Mouse (Mus musculus): ENCODE results near the gene Fam228b. TPM values are rescaled to one million over a fixed set of nuclear protein-coding genes. Genes with fewer than 3 reads are reported as not detected.
"Not testable (repeated sequence)": the region's sequence is repeated elsewhere in the genome, so short reads cannot be mapped to it uniquely, and the experiment has no call there.

The Fam228b gene
- total RNA-seq, 2 experiments from 2014 or later: 0.45 to 0.93 TPM

- no peak for ATAC-seq (replicated peaks; ENCODE audit: poor library complexity, severe bottlenecking)
These were observed 24.6 kb downstream of the Fam228b start for GRCm38 (mm10) chr12:4744486-4744885.

- no peak for ATAC-seq (replicated peaks; ENCODE audit: poor library complexity, severe bottlenecking)
These were observed 26.9 kb downstream of the Fam228b start for GRCm38 (mm10) chr12:4742183-4742582.

DNA sequence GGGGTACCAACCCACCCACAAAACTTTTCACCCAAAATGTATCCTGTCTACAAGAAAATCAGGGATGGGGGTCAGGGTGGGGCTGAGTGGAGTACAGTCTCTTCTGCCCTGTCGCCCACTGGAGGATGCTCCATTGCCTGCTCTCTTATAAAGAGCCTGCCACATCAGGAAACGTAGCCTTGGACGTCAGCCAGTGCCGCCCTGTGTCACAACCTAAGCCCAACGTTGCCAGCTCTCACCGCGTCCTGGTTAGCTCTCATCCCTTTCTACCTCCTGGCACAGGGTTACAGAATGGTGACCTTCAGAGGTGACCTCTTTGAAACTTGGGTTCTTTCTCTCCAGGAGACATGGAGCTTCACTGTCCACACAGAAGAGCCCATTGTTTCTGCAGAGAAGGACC is 28.2 kb downstream of the Fam228b start:
- no peak for ATAC-seq (replicated peaks; ENCODE audit: poor library complexity, severe bottlenecking)

GRCm38 (mm10) chr12:4738031-4738576 is 31.0 kb downstream of the Fam228b start, which contains the start of gene Fam228a:
TSS of gene Fam228a (minus strand) at chr12:4738430.
- ATAC-seq (replicated peaks; ENCODE audit: poor library complexity, severe bottlenecking): no peak

DNA sequence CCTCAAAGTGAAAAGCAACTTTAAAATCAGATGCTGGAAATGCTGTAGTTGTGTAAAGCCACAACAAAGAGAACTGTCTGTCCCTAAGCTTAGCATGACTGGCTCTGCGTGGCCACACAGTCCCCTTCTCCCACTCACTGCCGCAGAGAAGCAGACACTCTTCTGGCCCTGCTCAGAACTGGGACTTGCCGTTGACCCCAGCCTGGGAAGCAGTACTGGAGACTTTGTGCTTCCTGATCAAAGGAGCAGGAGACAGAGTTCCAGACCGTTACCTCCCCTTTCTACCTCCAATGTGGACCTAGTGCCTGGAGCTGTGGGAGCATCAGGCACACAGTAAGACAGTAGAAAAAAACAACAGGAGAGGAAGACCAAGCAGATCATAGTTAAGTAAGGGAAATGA is 36.7 kb downstream of the Fam228b start:
- no peak for ATAC-seq (replicated peaks; ENCODE audit: poor library complexity, severe bottlenecking)

- no peak for ATAC-seq (replicated peaks; ENCODE audit: poor library complexity, severe bottlenecking)
These were observed 37.4 kb downstream of the Fam228b start for GRCm38 (mm10) chr12:4731629-4732028.

GRCm38 (mm10) chr12:4729165-4729564 is 39.9 kb downstream of the Fam228b start:
- ATAC-seq (replicated peaks; ENCODE audit: poor library complexity, severe bottlenecking): no peak

- ATAC-seq (replicated peaks; ENCODE audit: poor library complexity, severe bottlenecking): no peak
These were observed 49.0 kb downstream of the Fam228b start for GRCm38 (mm10) chr12:4719762-4720754.

GRCm38 (mm10) chr12:4719066-4719761 is 49.9 kb downstream of the Fam228b start:
- ATAC-seq (replicated peaks; ENCODE audit: poor library complexity, severe bottlenecking): peak; percentile 30; the same call in 1 of the 2 replicates

DNA sequence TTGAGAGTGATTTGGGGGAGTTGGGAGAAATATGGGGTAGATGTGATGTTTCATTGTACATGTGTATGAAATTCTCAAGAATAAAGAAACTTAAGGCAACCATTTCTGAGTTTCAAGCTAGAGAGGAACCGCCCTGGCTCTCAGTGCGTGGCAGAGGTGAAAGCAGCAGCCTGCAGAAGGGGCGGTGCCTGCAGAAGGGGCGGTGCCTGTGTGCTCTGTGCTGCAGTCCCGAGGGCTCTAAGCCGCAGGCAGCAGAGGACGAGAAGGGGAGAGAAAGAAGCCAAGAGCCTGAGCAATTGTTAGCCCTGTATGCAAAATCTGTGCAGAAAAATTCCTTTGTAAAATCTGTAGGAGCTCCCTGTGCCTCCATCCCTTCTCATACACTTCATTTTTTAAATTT is 51.6 kb downstream of the Fam228b start:
- ATAC-seq (replicated peaks; ENCODE audit: poor library complexity, severe bottlenecking): peak; percentile 92

DNA sequence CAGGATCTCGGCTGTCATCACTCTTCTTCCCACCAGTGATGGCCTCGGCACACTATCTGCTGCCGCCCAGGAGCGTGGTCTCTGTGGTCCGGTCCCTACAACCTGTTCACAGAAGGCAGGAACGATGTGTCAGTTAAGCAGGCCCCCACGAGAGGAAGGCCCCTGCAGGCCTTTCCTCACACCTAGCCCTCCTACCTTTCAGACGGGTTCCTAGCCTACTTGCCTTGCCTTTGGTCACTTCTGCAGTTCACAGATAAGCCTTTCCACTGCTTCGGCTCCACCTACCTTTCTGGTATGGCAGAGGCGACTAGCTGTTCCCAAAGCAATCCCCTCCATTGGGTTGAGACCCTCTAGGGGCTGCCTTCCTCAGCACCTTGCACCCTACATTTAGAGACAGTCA is 53.5 kb downstream of the Fam228b start:
- ATAC-seq (replicated peaks; ENCODE audit: poor library complexity, severe bottlenecking): no peak

GRCm38 (mm10) chr12:4713361-4713760 is 55.7 kb downstream of the Fam228b start:
- no peak for ATAC-seq (replicated peaks; ENCODE audit: poor library complexity, severe bottlenecking)

DNA sequence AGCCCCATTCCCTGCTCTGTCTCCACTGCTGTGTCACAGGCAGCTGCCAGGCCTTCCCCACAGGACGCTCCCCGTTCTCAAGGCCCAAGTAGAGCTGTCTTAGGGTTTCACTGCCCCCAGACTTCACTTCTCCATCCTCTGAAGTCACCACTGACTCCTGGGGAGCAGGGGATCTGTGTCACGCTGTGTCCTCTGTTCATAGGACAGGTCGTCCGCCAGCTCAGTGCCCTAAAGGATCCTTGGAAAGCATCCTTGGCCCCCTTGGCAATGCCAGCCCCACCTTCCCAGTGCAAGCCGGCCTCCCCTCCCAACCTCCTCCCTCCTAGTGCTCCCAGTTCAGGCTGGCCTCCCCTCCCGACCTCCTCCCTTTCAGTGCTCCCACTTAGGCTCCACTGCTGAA is 59.1 kb downstream of the Fam228b start:
- ATAC-seq (replicated peaks; ENCODE audit: poor library complexity, severe bottlenecking): no peak

- no peak for ATAC-seq (replicated peaks; ENCODE audit: poor library complexity, severe bottlenecking)
These were observed 60.0 kb downstream of the Fam228b start for GRCm38 (mm10) chr12:4708881-4709604.

DNA sequence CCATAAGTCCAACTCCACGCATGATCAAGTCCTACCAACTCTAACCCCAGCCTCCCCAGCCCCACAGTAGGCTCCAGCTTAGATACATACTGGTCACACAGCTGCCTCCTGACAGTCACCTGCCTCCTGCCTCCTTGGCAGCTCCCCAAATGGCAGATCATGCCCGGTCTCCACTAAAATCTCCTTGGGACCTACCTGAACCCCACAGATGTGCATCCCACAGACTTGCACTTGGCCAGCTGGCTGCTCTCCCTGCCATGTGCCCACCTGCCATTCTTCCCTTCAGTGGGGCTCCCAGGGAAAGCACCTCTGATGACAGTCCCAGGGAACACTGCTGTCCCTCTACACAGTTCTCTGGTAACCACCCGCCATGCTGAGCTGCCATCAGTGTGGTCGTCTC is 60.8 kb downstream of the Fam228b start:
- no peak for ATAC-seq (replicated peaks; ENCODE audit: poor library complexity, severe bottlenecking)

GRCm38 (mm10) chr12:4707488-4708017 is 61.5 kb downstream of the Fam228b start:
- ATAC-seq (replicated peaks; ENCODE audit: poor library complexity, severe bottlenecking): no peak

DNA sequence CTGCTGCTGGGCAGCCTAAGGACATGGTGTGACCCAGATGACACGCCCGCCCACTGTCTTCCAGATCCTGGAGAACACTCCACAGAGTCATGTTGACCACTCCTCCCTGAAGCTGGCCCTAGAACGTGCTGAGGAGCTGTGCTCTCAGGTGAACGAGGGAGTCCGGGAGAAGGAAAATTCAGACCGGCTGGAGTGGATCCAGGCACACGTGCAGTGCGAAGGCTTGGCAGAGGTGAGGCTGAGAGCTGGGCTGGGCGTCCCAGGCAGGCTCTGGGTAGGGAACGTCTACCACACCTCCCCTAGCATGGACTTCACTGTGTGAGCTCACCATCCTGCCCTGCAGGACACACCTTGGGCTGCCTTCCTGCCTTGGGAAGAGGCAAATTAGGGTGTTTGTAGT is 62.2 kb downstream of the Fam228b start:
- no peak for ATAC-seq (replicated peaks; ENCODE audit: poor library complexity, severe bottlenecking)

DNA sequence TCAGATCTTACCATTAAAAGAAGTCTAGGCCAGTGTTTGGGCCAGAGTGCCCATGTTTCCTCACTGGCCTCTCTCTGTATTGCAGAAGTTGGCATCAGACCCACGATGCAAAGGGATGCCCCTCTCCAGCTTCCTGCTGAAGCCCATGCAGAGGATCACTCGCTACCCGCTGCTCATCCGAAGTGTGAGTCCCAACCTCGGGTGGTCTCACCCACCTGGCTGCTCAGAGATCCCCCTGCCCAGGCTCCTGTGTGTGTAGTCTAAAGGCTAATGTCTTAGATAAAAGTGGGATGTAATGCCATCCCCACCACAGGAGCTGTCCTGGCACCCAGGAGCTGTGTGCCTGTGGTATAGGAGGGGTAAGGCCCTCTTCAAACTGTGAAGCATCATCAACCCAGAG is 62.9 kb downstream of the Fam228b start:
- ATAC-seq (replicated peaks; ENCODE audit: poor library complexity, severe bottlenecking): no peak

GRCm38 (mm10) chr12:4705626-4706025 is 63.4 kb downstream of the Fam228b start:
- ATAC-seq (replicated peaks; ENCODE audit: poor library complexity, severe bottlenecking): not testable (repeated sequence)

DNA sequence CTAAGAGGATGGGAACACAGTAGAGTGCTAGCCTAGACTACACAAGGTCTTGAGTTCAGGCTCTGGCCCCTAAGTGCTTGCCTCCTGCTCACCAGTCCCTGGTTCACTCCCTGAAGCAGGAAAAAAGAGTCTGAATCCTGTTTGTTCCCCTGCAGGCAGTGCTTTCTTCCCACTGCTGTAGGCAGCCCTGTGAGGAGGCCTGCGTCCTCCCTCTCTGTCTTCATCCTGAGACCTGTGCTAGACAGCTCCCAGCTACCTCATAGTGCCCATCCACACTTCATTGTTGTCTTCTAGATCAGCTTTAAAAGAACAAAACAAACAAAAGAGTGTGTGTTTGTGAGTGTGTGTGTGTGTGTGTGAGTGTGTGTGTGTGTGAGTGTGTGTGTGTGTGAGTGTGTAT is 74.5 kb downstream of the Fam228b start:
- no peak for ATAC-seq (replicated peaks; ENCODE audit: poor library complexity, severe bottlenecking)

All from granulocyte monocyte progenitor cell, adult 5-6 weeks (primary cell).